8 mouse cellular contexts compared by ENCODE assay signal in the genomic region with DNA sequence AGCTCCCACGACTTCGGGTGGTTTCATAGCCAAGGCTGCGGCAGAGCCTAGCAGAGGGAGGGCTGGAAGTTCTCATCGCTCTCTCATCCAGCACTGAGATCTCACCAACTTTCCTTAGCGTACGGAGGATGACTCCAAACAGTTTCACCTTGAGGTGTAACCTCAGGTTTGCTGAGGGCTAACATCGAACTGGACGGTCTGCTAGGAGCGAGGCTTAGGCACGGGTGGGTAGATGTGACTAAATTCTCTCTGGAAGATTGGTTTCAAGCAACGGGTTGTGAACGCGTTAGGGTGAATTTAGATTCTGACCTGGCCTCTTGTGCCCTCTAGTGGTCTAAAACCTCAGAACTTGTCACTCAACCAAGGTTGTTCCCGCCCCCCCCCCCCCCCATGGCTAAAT. TPM values are rescaled to one million over a fixed set of nuclear protein-coding genes. Genes with fewer than 3 reads are reported as not detected.
A peak's percentile ranks its signal among the peaks of the same experiment; 100 is the strongest.
DNase-seq lines count a peak whose midpoint lies in the region; ATAC-seq and TF ChIP-seq lines count a peak whose summit lies in the region.

No protein-coding gene starts in this region.

- DNase-seq in left cerebral cortex, adult 18-20 months (ENCODE audit: low spot score in 2 of 2): peak; percentile 60 to 70
- no peak for DNase-seq in left cerebral cortex, adult 11 months (ENCODE audit: low spot score)
- peak; percentile 47 for DNase-seq in adrenal gland, postnatal 25 days
- DNase-seq in forebrain, embryonic 14.5 days (ENCODE audit: low spot score): peak; percentile 88
- peak; percentile 87 for DNase-seq in hindbrain, embryonic 14.5 days (ENCODE audit: low spot score)
- peak; percentile 75 for DNase-seq in limb, embryonic 10.5 days (ENCODE audit: low spot score)
- DNase-seq in midbrain, embryonic 10.5 days (ENCODE audit: low spot score): peak; percentile 64
- DNase-seq in stomach, postnatal 0 days (ENCODE audit: low spot score): peak; percentile 61

- peak overlapping the region; percentile 39 for H3K4me2 ChIP-seq in forebrain, embryonic 14.5 days (ENCODE audit: low read length)
- H3K4me2 ChIP-seq in hindbrain, embryonic 14.5 days (replicated peaks): peak overlapping the region; percentile 45
- peak overlapping the region; percentile 52 for H3K4me2 ChIP-seq in stomach, postnatal 0 days (replicated peaks; ENCODE audit: low read depth)

- peak; percentile 82 for TF ChIP-seq CTCF in stomach, postnatal 0 days (IDR thresholded peaks at IDR 0.05; ENCODE audit: low read depth)

- H3K27ac ChIP-seq in forebrain, embryonic 14.5 days (ENCODE audit: low read depth, low read length): no peak overlapping the region
- no peak overlapping the region for H3K27ac ChIP-seq in hindbrain, embryonic 14.5 days
- peak overlapping the region; percentile 75 for H3K27ac ChIP-seq in limb, embryonic 10.5 days
- H3K27ac ChIP-seq in midbrain, embryonic 10.5 days (replicated peaks): no peak overlapping the region
- no peak overlapping the region for H3K27ac ChIP-seq in stomach, postnatal 0 days (replicated peaks)

- no peak overlapping the region for H3K4me3 ChIP-seq in forebrain, embryonic 14.5 days (ENCODE audit: low read depth, low read length)
- no peak overlapping the region; the same call in 1 of the 2 replicates for H3K4me3 ChIP-seq in hindbrain, embryonic 14.5 days (replicated peaks; ENCODE audit: low read length)
- peak overlapping the region; percentile 46 for H3K4me3 ChIP-seq in limb, embryonic 10.5 days
- peak overlapping the region; percentile 44 for H3K4me3 ChIP-seq in midbrain, embryonic 10.5 days
- peak overlapping the region; percentile 32 for H3K4me3 ChIP-seq in stomach, postnatal 0 days (ENCODE audit: low read depth, low read length)

- ATAC-seq in forebrain, embryonic 14.5 days: peak; percentile 34; the same call in 1 of the 2 replicates
- no peak for ATAC-seq in hindbrain, embryonic 14.5 days (ENCODE audit: low FRiP score)
- ATAC-seq in stomach, postnatal 0 days (ENCODE audit: low FRiP score, low TSS enrichment): peak; percentile 45; the same call in 1 of the 2 replicates

- no peak overlapping the region for H3K9ac ChIP-seq in forebrain, embryonic 14.5 days (ENCODE audit: low read length)
- H3K9ac ChIP-seq in hindbrain, embryonic 14.5 days: no peak overlapping the region
- no peak overlapping the region for H3K9ac ChIP-seq in stomach, postnatal 0 days (ENCODE audit: low read length)

- no peaks in the 10 kb centered on the region for H3K36me3 ChIP-seq in forebrain, embryonic 14.5 days (ENCODE audit: control insufficient read depth, insufficient read depth, low read length)
- H3K36me3 ChIP-seq in hindbrain, embryonic 14.5 days (replicated peaks; ENCODE audit: control insufficient read depth, insufficient read depth): no peaks in the 10 kb centered on the region
- H3K36me3 ChIP-seq in limb, embryonic 10.5 days: no peaks in the 10 kb centered on the region
- no peaks in the 10 kb centered on the region for H3K36me3 ChIP-seq in midbrain, embryonic 10.5 days
- H3K36me3 ChIP-seq in stomach, postnatal 0 days (ENCODE audit: control insufficient read depth, insufficient read depth, low read length): no peaks in the 10 kb centered on the region

- no peaks in the 10 kb centered on the region for H3K4me1 ChIP-seq in forebrain, embryonic 14.5 days (ENCODE audit: control insufficient read depth, insufficient read depth, low read length)
- 0 out of 2 replicates have a peak, but pooled peaks cover 3% of the 10 kb centered on the region for H3K4me1 ChIP-seq in hindbrain, embryonic 14.5 days (replicated peaks; ENCODE audit: control insufficient read depth, insufficient read depth, low read length)
- peaks cover 36% of the 10 kb centered on the region for H3K4me1 ChIP-seq in limb, embryonic 10.5 days
- H3K4me1 ChIP-seq in midbrain, embryonic 10.5 days: peaks cover 9% of the 10 kb centered on the region
- H3K4me1 ChIP-seq in stomach, postnatal 0 days (replicated peaks; ENCODE audit: control insufficient read depth, insufficient read depth): no peaks in the 10 kb centered on the region

- no peaks in the 10 kb centered on the region for H3K9me3 ChIP-seq in forebrain, embryonic 14.5 days (replicated peaks; ENCODE audit: control insufficient read depth, low read length)
- H3K9me3 ChIP-seq in hindbrain, embryonic 14.5 days (ENCODE audit: control insufficient read depth, low read length): no peaks in the 10 kb centered on the region
- H3K9me3 ChIP-seq in limb, embryonic 10.5 days (replicated peaks): no peaks in the 10 kb centered on the region
- no peaks in the 10 kb centered on the region for H3K9me3 ChIP-seq in midbrain, embryonic 10.5 days (replicated peaks)
- no peaks in the 10 kb centered on the region for H3K9me3 ChIP-seq in stomach, postnatal 0 days (ENCODE audit: control insufficient read depth, low read length)

- TF ChIP-seq EP300 in stomach, postnatal 0 days (optimal IDR thresholded peaks at IDR 0.05): no peak

- H3K27me3 ChIP-seq in forebrain, embryonic 14.5 days (replicated peaks; ENCODE audit: control insufficient read depth, insufficient read depth, low read length): peaks cover 46% of the 10 kb centered on the region
- H3K27me3 ChIP-seq in hindbrain, embryonic 14.5 days (ENCODE audit: control insufficient read depth, insufficient read depth, low read length): peaks cover 58% of the 10 kb centered on the region
- H3K27me3 ChIP-seq in limb, embryonic 10.5 days (ENCODE audit: low read depth, poor library complexity, severe bottlenecking): peaks cover 29% of the 10 kb centered on the region; the same call in 1 of the 2 replicates
- peaks cover 90% of the 10 kb centered on the region for H3K27me3 ChIP-seq in midbrain, embryonic 10.5 days (ENCODE audit: low read depth, poor library complexity, severe bottlenecking)
- peaks cover 3% of the 10 kb centered on the region; the same call in 1 of the 2 replicates for H3K27me3 ChIP-seq in stomach, postnatal 0 days (ENCODE audit: control insufficient read depth, insufficient read depth, low read length)

- 6% methylated on average over 14 of the region's 14 CpGs for WGBS in forebrain, embryonic 14.5 days
- 5% methylated on average over 14 of the region's 14 CpGs for WGBS in hindbrain, embryonic 14.5 days
- WGBS in limb, embryonic 10.5 days: 3% methylated on average over 14 of the region's 14 CpGs
- WGBS in midbrain, embryonic 10.5 days: 4% methylated on average over 14 of the region's 14 CpGs
- 3% methylated on average over 14 of the region's 14 CpGs for WGBS in stomach, postnatal 0 days

RNA-seq across cellular contexts. Expression of gene Pdgfra, which starts 9.0 kb away (rescaled TPM):
- total RNA-seq in left cerebral cortex, adult 18-20 months (2021): 10 to 100 TPM; 29.3 to 30.0 TPM
- total RNA-seq in adrenal gland, postnatal 25 days (2021): 20.0 and 22.9 TPM in 2 replicates
- polyA plus RNA-seq in forebrain, embryonic 14.5 days (2014; fragmentation: Nextera tagmentation; extraction: Ambion mirVana): 7.0 and 10.9 TPM in 2 replicates
- 24.1 and 26.1 TPM in 2 replicates for polyA plus RNA-seq in hindbrain, embryonic 14.5 days (2014; fragmentation: Nextera tagmentation; extraction: Ambion mirVana)
- 69.2 and 111 TPM in 2 replicates for polyA plus RNA-seq in limb, embryonic 10.5 days (2016; fragmentation: Nextera tagmentation; extraction: Ambion mirVana)
- 15.6 and 19.5 TPM in 2 replicates for polyA plus RNA-seq in midbrain, embryonic 10.5 days (2016; fragmentation: Nextera tagmentation; extraction: Ambion mirVana)
- 7.9 and 8.5 TPM in 2 replicates for polyA plus RNA-seq in stomach, postnatal 0 days (2015; fragmentation: Nextera tagmentation; extraction: Ambion mirVana)

Comparison
In these comparisons a context has a peak if more than half of its experiments do, and no peak if none do; other contexts are left out.
1. H3K4me3 ChIP-seq: peak in limb, embryonic 10.5 days (single experiment), midbrain, embryonic 10.5 days (single experiment) and stomach, postnatal 0 days (single experiment); none in forebrain, embryonic 14.5 days (single experiment) and hindbrain, embryonic 14.5 days (single experiment).
2. Peak in every context shown above with its lines, with median percentiles within 50 percentile points of each other: H3K4me2 ChIP-seq.